Mouse (Mus musculus) heart, postnatal 4 days (tissue): ENCODE results near the gene Retreg1. TPM values are rescaled to one million over a fixed set of nuclear protein-coding genes. Genes with fewer than 3 reads are reported as not detected.

Source experiments
- DNase-seq: peaks from one replicate; pipeline ENCODE4 v3.0.0; 2021
- total RNA-seq, 2 experiments: library from RNA; stranded (reverse); gene quantifications; 2 replicates each; pipeline ENCODE4 v1.2.3; 2021

The Retreg1 gene
- total RNA-seq, 2 experiments from 2014 or later = 112 to 141 TPM

DNA sequence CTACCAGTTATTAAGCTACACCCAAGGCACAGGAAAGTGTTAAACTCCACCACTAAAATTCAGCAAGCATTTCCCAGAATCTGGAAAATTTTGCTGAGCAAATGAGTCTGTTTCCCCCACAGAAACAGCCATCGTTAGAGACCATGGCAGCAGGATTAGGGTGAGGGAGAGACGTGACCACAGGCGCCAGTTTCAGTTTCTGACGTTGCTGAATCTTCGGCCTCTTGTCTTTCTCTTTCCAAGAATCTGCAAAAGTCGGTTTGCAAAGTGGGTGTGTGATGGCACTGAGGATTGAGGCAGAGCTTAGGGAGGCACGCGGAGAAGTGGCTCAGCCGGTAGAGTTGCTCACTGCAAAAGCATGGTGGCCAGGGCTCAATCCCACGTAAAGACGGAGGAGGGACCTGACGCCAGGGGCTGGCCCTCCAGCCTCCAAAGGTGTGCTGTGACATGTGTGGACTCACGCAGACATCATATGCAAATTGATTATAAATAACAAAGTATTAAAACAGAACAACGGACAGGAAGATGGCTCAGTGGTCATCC, 41.5 kb downstream of the Retreg1 start:
- no peak for DNase-seq

DNA sequence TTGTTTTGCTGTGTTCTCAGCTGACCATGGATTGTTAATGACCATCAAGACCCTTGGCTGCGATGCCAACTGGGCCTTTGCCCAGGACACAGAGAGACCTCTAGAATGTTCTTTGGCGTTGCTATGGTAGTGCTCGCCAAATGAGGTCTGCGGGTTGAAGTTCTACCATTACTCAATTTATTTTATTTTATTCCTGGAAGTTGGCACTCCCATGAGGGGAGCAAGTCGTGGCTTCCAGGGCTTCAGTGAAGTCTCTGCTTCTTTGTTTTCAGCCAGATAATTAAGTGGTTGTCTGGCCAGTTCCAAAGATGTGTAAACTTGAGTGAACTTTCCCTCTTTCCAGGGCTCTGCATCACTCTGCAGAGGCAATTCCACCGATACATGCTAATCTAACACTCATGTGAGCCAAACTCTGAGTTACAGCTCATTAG, 43.6 kb downstream of the Retreg1 start:
- DNase-seq = peak; percentile 26

DNA sequence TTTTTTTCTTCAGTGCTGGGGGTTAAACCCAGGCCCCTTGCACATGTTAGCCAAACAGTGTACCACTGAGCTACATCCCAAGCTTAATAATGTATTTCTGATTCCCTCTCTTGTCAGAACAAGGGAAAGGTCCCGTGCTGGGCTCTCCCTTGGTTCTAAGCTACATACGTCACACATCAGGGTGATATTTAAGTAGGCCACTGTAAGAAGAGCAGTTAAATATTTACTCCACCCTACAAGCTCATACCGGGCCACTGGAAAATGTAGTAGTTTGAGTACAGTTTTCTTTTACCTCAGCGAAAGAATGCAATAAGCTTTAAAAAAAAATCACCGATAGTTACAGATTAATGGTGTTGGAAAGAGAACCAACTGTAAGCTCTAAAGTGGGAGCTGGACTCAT, 46.9 kb downstream of the Retreg1 start:
- DNase-seq = no peak

DNA sequence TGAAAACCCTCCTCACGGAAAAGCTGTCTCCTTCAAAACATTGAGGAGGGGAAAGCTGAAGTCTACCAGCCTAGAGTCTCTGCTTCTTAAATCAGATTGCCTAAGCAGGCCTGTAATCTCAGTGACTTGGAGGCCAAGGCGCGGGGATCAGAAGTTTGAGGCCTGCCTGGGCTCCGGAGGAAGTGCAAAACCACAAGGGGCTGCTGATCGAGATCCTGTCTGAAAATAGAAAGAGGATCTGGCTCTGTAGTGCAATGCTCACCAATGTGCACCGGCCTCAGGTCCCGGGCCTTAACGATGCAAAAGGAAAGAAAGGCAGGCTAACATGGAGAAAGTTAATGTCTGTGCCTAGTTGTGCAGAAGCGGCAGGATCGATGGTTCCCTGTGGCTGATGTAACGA, 48.6 kb downstream of the Retreg1 start:
- no peak for DNase-seq

DNA sequence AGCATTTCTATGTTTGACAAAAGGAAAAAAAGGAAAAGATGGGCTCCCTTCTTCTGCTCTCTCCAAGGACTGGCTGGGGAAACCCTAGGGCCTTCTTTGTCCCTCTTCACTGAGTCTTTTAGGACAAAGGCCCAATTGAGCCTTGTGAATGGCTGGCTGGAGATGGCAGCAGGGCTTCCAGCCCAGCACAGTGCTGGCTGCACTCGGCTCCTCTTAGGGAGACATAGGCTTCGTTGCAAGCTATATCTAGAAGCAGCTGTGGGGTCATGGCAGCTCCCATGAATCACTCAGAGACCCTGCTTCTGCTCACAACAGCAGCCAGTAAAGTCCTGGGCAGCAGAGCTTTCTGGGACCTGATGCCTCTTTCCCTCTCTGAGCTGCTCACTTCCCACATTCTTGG, 50.3 kb downstream of the Retreg1 start:
- no peak for DNase-seq

DNA sequence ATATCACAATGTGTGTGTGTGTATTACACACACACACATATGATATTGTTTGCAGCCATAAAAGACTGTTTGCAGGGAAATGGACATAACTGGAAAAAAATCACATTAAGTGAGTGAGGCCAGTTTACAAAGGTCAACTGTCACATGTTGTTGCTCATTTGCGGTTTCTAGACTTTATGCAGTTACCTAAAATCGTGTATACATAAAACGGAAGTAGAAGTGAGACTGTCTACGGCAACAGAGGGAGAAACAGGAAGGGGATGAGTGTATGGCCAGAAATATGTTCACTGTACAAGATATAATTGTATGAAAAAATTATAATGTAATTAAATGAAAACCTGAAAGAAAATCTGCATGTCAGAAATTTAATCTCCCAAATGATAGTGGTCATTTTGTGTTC, 53.8 kb downstream of the Retreg1 start:
- DNase-seq = no peak

DNA sequence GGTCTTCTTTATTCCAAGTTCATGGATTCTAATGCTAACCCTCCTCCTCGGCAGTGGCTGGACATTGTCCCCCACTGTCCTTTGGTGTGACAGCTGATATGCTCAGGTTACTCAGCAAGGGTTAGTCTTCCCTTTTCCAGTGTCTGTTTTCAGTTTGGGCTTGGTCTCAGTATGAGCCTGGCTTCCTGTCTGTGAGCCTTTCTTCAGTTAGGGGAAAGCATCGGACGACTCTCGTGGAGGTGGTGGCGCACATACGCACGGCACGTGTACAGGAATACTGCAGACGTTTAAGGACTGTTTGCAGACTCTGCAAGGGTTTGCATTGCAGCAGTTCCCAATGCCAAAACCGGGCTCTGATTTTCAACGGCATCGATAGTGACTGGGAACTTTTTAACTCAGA, 54.6 kb downstream of the Retreg1 start:
- no peak for DNase-seq

DNA sequence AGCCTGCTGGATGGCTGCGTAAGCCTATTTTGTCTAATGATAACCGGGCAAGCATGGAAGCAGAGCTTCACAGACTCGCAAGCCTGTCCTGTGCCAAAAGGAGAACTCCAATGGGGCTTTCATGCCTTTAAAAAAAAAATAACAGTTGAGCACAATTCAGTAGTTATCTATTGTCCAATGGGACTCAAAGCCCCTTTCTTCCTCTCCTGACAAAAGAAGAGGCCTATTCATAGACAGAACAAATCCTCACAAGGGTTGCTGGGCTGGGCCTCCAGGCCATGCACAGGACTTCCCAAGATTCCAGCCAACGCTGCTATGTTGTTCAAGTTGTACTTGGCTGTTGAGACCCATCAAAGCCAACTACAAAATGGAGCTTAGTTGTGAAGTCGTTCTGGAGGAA, 56.0 kb downstream of the Retreg1 start:
- DNase-seq = no peak

DNA sequence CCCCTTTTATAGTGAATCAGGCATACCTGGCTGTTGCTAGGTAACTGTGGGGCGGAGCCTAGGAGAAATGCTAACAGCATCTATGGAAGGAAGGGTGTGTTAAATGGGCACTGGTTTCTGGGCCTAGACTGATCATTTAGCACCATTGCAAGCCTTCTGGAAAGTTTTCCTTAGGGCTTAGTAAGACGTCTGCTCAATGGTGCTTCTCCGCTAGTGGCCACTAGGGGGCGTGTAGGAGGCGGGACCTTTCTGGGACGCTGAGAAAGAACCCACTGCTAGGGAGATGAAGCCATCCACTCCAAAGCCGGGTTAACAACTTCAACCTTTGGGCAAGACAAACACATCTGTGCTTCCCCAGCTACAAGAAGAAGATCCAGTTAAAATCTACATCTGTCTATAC, 57.6 kb downstream of the Retreg1 start:
- DNase-seq = peak; percentile 87

DNA sequence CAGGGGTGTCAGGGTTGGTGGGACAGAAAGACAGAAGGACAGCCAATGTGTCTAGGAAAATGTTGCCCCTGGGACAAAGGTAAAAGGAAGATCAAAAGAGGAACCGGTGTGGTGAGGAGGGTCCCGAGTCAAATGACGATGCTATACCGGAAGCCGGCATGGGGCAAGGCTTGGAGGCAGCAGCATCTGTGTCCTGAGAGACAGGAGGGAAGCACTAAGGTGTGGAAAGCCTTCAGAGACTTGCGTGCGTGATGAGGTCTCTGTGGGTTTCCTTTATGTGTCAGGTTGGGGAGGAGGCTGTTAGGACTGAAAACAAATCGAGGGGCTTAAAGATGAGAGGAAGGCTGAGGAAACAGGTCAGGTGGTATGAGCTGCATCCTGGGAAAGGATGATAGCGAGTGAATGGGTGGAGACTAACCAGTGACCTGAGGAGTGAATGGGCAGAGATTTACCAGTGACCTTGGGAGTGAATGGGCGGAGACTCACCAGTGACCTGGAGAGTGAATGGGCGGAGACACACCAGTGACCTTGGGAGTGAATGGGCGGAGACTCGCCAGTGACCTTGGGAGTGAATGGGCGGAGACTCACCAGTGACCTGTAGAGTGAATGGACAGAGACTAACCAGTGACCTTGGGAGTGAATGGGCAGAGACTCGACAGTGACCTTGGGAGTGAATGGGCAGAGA, 60.1 kb downstream of the Retreg1 start:
- no peak for DNase-seq

DNA sequence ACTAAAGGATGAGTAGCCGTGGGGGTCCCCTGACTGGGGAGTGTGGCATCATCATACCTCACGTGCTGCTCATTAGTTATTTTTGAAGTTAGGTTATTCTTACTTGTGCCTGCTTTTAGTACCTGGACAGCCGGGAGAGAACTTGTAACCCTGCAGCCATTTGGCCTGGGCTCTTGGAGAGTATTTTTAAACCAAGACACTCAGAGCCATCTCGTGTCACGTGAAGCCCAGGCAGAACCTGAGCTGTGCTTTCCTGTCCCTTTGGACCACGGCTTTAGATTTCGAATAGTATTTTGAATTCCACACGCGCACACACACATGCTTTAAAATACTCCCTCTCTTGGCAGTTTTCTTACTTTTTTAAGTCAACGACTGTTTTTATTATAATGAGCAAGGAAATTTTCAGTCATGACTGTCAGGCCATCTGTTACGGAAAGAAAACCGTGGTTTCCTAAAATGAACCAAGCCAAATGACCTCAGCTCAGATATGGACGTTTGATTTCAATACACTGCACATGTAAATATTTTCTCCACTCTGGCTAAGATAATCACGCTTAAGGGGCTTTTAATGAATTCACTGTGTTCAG, 61.5 kb downstream of the Retreg1 start:
- DNase-seq = no peak

DNA sequence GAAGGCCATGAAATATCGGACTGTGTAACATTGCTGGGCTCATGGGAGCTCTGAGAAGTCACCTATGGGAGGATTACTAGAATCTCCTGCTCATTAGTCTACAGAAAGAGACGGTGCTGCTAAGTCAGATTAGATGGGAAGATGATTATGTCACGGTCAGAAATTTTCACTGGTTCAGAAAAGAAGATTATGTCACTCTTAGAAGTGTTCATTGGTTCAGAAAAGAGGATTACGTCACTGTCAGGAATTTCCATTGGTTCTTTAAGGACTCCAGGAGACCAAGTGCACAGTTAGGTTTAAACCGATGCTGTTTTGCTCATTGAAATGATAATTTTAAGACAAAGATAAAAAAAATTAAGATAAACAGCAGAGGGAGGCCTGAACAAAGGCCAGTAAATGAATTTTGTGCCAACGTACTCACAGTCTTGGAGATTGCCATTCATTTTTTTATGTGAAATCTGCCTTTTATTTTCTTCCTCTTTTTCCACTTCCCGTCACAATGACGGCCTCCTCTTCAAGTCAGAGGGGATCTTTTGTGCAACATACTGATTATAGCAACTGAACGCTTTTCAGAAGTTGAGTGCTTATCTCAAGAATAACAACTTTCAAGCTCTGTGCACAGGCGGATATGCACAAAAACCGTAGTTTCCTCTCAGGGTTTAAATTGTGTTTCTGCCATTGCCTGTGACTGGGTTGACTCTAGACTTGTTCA, 67.0 kb downstream of the Retreg1 start:
- DNase-seq = no peak

DNA sequence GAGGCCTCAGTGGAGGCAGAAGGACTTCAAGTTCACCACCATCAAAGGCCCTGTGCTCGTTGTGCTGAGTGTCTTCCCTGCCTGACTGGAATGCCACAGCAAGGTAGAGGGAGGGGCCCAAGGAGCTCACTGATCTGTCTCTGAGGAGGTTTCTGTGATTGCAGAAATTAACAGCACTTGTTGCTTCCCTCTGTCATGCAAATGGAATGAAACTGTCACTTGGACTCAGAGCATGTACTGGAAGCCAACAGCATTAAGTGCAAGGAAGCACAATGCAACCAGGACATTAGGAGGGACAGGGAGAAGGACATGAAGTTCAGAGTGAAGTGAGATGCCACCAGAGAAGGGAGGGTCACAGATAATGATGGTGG, 67.5 kb downstream of the Retreg1 start:
- no peak for DNase-seq

DNA sequence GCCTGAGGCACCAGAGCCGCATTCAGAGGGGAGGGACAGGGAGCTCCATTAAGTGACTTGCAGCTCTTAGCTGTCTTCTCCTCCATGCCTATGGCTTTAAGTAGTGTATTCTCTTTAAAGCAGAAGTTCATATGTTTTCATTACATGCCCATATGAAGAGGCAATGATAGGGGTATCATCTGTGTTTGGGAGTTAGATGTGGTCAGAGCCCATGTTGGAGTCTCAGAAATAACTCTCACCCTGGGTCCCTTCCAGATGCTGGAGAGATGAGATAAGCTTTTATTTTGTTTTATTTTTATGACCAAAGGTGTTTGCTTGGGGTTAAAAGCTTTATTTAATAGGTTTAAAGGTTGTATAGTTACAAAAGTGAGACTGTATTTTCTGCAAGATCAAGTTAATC, 67.9 kb downstream of the Retreg1 start:
- DNase-seq = no peak

DNA sequence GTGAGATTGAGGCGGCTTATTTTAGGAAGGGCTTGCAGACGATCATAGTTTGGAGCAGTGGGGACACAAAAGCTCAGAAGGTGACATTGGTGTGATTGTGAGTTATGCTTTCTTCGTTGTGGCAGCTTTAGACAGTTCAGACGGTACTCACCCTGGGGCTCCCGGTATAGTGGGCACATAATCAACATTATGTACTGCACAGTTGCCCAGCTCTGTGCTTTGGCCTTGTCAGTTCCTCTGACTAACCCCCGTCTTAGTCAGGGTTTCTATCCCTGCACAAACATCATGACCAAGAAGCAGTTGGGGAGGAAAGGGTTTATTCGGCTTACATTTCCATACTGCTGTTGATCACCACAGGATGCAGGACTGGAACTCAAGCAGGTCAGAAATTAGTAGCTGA, 69.9 kb downstream of the Retreg1 start:
- no peak for DNase-seq

DNA sequence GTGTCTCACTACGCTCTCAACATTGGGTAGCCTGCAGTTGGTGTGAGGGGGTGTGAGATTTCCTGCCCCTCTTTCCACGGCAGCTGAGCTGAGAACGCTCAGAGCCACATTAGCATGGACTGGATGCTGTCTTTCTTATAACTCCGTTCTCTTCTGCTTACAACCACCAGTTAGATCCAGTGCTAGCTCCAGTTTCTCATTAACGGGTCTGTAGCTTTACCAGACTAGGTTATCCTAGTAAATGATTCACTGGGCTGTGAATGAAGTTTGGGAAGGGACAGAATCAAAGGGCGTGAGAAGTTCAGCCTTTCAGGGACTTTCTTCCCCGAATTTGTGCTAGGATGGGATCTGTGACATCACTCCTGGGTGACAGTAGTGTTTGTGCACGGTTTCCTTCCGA, 70.7 kb downstream of the Retreg1 start:
- no peak for DNase-seq

DNA sequence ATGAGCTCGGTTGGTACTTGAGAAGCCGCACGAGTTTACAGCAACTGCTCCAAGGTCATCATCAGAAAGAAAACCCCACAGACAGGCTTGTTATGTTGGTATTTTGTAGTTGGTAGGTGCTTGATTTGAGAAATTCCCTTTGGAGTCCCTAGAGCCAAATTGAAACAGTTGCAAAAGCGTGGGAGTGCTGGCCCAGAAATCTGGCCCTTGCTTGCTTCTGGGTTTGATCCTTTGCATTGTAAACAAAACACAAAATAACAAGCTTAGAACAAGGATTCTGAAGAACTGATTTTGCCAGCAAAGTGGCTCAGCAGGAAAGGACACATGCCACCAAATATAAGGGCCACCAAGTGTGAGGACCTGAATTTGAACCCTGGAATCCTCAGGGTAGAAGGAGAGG, 71.2 kb downstream of the Retreg1 start:
- DNase-seq = no peak

DNA sequence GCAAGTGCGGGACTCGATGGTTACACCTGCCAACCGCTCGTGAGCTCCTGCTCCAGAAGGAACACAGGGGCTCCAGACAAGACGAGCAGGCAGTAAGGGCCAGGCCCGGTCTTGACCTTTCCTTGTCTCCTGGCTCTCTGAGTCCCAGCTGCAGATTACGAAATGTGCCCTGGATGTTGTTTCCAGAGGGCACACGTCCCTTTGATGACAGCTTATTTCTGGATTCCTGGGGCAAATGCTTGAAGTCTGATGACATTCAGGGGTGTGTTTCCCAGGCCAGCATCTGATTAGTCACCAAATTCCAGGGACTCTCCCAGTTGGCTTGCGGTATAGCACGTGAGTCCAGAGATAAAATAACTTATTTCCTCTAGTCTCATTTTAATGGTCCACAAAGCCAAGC, 72.0 kb downstream of the Retreg1 start:
- DNase-seq = peak; percentile 58

DNA sequence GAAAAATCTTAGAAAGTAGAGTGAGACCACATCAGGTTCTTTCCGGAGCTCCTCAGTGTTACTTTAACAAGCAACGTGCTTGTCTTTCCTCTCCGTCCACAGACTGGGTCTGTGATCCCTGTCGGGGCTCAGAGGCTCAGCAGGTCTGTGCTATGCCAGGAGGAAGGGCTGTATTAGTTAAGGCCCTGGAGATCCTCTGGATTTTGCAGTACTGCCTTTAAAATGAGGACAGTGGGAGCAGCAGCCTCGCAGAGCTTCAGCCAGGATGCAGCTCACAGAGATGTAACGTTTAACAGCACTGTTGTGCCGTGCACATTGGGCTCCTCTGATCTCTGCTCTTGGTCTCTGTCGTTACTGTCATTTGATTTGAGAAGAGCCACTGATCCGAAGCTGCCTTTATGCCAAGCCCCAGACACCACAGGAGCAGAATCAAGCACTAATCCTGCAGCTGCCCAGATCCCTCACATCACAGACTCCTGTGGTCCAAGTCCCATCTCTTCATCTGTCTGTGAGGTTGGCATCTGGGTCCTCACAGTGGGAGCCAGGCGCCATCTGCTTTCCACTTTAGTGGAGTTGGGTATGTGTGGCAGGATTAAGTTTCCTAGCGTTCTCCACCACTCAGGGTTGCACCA, 72.7 kb downstream of the Retreg1 start:
- no peak for DNase-seq

DNA sequence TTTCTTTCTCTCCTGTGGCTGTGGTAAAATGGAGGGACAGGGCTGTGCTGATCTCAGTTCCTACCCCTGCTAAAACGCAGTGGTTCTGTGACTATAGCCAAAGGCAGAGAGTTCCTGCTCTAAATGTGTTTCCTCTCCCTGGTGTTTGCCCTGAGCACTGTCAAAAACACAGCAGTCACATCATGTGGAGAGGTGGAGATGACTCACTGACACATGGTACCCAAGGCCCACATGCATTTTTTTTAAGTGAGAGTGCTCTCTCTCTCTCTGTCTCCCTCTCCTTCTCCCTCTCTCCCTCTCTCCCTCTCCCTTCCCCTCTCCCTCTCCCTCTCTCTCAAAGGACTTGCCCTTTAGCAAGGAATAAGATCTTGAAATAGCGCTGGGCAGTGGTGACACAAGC, 73.3 kb downstream of the Retreg1 start:
- DNase-seq = no peak

DNA sequence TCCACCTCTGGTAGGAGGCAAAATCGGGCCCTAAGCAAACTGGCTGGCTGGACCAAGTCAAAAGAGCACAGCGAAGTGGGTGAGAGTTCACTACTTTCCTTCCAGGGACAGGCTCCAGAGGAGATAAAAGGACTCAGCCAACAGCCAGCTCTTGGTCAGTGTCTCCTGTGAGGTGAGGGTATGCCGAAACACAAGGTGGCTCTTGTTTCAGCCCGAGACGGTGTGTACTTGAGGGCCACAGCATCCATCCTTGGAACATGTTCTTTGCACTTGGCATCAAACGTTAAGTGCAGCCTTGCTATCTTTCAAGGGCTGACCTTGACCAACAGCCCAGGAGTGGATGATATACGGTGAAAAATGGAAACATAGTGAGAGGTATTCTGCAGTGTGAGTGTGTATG, 75.7 kb downstream of the Retreg1 start:
- no peak for DNase-seq

DNA sequence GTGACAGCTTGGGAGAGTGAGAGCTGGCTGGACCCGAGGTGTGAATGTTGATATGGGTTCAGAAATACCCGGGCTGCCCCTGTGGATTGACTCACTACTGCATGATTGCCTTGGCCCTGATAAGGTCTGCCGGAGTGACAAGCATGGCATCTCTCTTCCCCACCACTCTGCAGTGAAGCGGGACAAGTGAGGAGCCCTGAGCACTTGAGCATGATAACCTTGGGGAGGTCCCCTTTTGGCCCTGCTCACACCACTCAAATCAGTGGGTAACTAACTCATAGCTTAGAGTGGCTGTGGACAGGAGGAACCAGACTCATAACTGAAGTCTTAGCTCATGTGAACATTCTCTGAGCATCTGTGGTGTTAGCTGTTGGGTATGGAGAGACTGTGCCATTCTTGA, 77.0 kb downstream of the Retreg1 start:
- DNase-seq = peak; percentile 67

DNA sequence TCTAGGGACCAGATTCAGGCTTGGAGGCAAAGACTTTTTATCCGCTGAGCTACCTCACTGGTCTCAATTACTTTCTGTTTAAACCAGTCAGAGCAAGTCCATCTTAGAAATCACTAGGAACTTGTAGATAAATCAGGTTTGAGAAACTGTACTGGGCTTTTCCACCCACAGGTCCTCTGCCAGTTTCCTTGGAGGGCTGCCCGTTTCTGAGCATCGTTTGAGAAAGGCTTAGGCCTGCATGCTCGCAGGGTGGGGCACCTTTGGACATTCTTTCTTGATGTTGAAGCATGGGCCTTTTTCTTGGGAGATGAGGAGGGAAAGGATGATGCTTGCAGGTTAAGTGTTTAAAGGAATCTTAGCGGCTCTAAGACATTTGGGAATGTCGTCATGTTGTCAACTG, 77.9 kb downstream of the Retreg1 start:
- no peak for DNase-seq
